Mouse (Mus musculus): ENCODE data around the gene Ampd1. TPM values are rescaled to one million over a fixed set of nuclear protein-coding genes. Genes with fewer than 3 reads are reported as not detected.
A peak's percentile ranks its signal among the peaks of the same experiment; 100 is the strongest.

Gene Ampd1
- total RNA-seq, 2 experiments from 2014 or later, result 366 to 390 TPM

DNA sequence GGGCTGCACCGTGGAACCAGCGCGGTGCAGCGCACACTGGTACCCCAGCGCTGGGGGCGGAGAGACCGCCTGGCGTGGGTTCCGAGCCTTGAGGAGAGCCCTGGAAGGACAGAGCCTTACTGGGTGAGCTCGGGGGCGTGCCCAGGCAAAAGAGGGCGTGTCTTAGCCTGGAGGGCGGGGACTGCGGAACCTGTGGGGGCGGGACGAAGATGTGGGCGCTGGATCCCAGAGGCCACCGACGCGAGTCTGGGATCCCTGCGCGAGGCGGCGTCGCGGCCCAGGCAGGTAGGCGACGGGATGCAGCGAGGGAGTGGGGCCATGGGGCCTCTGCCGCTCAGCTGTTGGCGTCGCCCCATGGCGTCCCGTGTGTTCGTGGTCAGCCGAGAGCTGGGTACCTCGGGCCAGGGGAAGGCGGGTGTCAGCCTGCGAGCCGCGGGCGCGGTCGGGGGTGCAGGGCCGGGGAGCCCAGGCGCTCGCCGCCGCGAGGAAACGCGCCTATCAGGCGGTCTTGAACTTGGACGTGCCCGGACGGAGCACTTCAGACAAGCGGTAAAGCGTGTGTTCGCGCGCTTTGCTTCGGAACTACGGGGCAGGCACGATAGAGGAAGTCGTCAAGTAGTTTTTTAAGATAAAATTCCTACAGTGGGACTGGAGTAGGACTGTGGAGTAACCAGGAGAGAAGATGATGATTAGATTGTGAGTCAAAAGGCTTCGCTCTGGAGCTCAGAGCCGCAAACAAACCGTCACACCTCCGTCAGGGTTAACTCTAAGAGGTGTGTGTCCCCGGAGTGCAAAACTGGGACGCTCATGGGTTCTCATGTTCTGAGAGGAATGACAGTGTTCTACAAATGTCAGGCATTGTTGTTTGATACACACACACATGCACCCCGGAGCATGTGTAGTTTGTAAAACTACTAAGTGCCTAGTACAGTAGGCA is 28.9 kb downstream of the Ampd1 start, which contains the start of gene Dennd2c:
TSS of gene Dennd2c (plus strand) at position 151 of the 937 bp plus-strand sequence.
- DNase-seq (ENCODE audit: low spot score in 2 of 2), result peak; percentile 90 to 94

DNA sequence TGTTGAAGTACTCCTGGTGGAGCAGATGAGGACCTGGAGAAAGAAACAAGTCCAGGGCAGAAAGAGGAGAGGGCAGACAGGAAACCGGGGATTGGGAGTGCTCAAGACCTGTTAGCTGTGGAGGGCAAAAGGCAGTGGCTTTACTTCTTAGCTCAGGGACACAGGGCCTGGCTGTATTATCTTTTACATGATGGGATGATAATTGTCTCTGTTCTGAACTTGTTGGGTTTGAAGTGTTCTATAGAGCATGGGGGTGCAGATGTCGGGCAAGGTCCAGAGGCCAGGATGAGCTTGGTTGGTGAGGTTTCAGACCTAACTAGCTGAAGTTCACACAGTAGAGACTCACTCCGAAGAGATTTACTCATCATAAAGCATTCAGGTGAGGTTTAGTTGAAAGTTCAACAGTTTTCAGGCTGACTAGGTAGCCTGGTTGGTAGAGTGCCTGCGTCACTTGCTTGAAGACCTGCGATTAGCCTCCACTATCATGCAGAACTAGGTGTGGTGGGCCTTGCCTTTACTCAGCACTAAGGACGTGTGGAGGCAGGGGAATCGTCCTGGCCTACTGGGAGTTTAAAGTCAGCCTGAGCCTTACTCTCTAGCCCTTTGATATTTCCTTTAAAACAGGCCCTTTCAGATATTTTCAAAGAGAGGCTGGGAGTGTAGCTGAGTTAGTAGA is 33.9 kb downstream of the Ampd1 start:
- no peak for DNase-seq (ENCODE audit: low spot score in 2 of 2)

DNA sequence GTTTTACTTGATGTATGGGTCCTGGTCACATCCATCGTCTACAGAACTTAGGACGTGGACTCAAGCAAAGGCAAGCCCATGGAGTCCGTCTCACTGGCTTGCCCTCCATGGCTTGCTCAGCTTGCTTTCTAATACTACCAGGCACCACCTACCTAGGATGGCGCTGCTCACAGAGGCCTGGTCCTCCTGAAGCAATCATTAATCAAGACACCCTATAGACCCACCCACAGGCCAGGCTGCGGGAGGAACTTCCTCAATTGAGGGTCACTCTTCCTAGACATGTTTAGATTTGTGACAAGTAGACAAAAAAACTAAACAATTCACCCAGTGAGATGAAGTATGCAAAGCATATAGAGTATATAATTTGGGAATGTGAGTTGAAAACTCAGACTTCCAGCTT is 38.4 kb downstream of the Ampd1 start:
- no peak for DNase-seq (ENCODE audit: low spot score in 2 of 2)

DNA sequence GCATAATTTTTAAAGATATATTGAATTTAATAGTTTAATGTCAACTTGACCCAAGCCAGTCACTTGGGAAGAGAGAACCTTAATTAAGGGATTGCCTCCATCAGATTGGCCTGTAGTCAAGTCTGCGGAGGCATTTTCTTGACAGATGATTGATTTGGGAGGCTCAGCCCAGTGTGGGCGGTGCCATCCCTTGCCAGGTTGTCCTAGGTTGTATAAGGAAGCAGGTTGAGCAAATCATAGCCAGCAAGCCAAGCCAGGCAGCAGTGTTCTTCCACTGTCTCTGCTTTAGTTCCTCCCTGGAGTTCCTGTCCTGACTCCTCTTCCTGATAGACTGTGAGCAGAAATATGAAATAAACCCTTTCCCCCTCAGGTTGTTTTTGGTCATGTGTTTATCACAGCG is 49.8 kb downstream of the Ampd1 start:
- DNase-seq (ENCODE audit: low spot score in 2 of 2), result no peak

DNA sequence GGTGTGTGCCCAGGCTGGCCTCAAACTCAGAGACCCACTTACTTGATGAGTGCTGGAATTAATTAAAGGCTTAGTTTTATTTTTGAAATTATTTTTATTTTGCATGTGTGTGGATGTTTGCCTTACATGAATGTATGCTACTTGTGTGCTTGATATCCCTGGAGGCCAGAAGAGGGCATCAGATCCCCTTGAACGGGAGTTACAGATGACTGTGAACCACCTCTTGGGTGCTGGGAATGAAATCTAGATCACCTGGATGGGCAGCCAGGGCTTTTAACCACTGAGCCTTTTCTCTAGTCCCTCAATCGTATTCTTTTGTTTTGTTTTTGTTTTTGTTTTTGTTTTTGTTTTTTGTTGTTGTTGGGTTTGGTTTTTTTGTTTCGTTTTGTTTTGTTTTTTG is 52.3 kb downstream of the Ampd1 start:
- DNase-seq (ENCODE audit: low spot score in 2 of 2), result no peak

DNA sequence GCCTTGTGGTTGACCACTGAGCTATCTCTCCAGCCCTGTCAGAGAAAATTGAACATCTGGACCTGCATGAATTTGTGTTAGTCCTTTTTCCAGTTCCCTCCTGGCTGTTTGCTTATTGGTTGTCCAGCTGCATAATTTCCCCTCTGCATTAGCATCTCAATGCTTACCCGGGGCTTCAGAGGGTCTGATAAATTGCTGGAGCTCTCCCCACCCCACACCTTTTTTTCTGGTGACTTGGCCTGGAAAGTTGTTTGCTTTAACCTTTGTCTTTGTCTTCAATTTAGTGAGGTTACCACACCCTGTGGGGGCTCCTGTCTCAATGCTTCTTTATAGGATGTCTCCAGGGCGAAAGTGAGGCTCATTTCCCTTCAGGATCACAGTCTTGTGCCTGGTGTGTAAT is 53.4 kb downstream of the Ampd1 start:
- DNase-seq (ENCODE audit: low spot score in 2 of 2), result no peak

DNA sequence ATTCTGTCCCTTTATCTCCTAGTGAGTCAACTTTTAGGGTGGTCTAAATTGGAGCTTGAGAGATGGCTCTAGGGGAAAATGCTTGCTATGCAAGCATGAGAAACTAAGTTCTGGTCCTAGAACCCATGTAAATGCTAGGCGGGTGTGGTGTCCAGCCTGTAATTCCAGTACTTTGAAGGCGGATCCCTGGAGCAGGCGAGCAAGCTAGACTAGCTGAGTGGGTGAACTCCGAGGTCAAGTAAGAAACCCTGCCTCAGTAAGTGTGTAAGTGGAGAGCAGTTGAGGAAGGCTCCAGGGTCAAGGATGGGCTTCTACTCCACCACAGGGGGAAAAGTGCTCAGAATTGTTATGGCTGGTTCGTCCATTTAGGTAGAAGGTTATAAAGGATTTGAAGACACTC is 53.9 kb downstream of the Ampd1 start:
- DNase-seq (ENCODE audit: low spot score in 2 of 2), result no peak

DNA sequence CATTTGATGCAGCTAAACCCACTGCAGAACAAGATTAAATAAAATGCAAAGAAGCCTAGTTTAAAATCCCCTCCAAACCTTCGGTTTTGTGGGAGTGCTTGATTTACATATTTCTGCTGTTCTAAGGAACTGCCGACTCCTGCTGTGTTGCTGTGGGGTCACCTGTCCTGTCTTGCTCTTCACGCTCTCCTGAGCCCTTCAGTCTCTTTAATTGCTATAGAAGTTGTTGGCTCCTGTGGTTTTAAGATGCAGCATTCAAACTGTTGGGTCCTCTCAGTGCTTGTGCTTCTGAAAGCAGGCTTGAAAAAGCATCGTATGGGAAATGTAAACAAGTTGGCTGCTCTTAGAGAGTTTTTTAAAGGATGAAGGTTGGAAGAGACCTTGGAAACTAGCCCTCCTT is 54.4 kb downstream of the Ampd1 start:
- DNase-seq (ENCODE audit: low spot score in 2 of 2), result no peak

DNA sequence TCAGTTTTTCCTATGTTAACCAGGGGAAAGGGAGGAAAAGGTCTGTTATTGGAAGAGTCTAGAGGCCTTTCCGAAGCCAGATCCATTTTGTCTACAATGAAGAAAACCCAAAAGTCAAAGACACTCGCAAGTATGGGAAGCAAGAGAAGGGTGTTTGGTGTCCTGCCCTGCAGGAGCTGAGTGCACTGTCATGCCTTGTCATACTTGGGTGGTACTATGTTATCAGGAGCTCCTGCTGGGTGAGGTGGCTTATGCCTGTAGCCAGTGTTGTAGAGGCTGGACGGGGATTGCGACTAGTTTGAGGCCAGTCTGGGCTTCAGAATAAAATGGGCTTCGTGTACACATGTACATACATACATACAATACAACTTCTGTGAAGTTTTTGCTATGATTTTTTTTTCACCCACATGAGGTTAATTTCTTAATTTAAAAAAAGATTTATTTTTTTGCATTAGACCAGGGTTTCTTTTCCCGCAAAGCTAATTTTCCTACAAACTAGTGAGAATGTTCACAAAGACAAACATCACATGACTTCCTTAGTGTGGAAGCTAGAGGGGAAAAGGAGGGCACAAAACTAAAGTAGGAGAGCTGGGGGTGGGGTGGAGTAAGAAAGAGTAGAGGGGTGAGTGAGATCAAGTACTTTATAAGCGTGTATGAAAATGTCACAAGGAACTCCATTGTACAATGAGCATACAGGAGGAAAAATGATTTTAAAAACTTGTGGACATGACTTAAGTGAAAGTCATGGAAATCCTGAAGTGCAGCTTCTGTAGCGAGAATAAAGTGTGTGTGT is 55.7 kb downstream of the Ampd1 start:
- no peak for DNase-seq (ENCODE audit: low spot score in 2 of 2)

DNA sequence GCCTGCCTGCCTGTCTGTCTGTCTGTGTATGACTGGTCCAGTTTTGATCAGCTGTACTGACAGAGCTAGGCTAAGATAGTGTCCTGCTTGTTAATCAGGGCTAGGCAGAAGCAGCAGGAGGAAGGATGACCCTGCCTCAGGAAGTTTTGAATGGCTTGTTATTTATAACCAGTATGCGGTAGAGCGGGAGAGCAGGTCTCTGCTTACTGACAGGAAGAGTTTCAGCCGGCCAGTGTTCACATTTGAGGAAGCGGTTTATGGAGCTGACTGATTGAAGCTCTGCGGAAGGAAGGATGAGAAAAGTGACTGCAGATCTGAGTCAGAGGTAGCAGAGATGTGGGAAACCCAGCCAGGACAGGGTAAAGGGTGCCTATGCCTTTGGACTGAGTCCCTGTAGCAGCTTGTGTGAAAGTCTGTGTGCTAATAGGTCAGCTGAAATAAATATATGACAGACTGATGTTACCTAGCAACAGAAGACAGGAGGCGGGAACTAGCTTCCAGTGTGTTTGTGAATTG is 56.5 kb downstream of the Ampd1 start:
- no peak for DNase-seq (ENCODE audit: low spot score in 2 of 2)

DNA sequence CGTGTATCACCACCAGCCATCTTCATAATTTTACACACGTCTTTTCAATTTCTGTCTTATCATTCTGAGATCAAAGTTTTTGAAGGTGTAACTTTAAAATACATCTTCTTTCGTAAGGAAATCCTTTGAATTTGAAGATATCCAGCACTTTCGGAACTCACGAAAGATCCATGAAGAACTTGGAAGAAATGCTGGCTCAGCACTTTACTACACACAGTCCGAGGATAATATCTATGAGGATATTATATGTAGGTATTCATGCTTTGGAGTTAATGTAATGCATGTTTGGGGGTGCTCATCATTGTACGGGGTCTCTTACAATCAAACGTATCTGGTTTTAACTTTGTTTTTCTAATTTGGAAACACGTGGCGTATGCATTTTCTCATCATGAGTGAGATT is 59.3 kb downstream of the Ampd1 start:
- no peak for DNase-seq (ENCODE audit: low spot score in 2 of 2)

DNA sequence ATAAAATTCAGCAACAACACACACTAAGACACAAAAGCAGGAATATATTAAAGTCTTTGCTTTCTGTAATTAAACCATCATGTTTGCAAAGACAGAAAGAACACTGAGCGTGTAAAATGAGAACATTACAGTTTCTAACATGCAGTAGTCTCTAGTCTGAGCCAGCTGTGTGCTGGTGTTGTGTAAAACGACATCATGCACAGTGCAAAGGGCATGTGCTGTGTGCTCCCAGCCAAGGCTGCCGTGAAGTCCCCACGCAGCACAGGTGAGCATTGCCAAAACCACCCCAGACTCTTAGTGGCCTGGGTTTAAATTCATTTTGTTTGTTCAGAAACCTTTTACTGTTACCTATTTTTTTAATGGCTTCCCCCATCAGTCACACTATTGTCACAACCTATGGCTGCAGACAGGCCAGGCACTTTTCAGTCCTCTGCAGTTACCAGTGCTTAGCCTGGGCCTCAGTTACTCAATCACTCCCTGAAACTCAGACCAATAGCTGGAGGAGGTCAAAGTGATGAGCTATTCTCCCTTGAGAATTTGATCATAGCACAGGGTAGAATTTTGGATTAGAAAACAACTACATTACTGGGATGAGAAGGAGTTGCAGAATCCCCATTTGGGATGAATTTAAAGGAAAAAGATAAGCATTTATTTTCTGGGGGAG is 62.7 kb downstream of the Ampd1 start:
- DNase-seq (ENCODE audit: low spot score in 2 of 2), result no peak

DNA sequence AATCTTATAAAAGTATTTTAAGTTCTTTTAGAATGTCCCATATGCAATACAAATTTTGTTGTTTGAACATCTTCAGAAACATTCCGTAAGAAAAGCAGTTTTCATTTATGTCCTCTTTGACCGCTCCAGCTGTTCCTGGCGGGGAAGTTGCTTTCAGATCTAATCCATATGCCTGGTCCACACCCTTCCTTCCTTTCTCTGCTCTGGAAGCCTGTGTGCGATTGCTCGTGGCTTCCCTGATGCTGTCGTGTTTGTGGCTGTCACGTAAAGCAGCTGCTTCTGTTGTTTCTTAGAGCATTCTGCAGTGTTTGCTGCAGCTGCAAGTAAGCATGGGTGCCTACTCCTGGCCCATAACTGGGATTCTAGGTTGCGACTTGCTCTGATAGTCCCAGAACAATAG is 65.2 kb downstream of the Ampd1 start:
- DNase-seq (ENCODE audit: low spot score in 2 of 2), result peak in 1 of 2 experiments; percentile 21

DNA sequence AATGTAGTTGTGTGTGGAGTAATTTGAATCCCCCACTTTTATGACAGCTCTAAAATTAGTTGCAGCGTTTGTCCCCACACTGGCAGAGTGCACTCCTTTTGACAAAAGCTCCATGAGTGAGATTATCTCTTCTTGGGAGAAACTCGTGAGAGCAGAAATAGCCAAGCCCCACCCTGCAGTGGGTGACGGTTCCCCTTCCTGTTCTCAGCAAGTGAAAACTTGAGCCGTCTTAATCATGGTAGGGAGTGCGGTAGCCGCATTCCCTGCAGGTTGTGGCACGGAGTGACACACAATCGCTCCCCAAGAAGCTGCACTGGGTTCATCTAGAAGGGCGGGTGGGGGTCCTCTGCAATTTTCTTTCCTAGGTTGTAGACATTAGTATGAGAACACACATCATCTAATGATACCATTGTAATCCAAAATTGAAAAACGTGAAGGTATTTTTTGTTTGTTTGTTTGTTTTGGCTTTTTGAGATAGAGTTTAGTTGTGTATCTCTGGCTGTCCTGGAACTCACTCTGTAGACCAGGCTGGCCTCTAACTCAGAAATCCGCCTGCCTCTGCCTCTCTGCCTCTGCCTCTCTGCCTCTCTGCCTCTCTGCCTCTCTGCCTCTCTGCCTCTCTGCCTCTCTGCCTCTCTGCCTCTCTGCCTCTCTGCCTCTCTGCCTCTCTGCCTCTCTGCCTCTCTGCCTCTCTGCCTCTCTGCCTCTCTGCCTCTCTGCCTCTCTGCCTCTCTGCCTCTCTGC is 66.5 kb downstream of the Ampd1 start:
- peak in 1 of 2 experiments; percentile 30 for DNase-seq (ENCODE audit: low spot score in 2 of 2)

DNA sequence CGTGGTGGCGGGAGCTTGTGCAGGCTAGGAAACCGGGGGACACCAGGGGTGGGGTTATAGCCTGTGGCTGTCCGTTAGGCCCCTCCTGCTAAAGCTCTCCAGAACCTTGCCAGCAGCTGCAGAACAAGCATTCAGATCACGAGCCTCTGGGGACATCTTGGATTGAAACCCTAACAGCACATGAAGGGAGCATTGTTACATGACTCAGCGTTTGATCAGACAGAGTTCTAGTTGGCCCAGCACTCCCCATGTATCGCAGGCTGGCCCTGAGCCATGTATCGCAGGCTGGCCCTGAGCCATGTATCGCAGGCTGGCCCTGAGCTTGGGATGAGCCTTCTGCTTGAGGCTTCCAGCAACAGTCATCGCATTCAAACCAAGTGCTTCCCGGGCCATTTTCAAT is 67.5 kb downstream of the Ampd1 start:
- peak in 1 of 2 experiments; percentile 20 for DNase-seq (ENCODE audit: low spot score in 2 of 2)

DNA sequence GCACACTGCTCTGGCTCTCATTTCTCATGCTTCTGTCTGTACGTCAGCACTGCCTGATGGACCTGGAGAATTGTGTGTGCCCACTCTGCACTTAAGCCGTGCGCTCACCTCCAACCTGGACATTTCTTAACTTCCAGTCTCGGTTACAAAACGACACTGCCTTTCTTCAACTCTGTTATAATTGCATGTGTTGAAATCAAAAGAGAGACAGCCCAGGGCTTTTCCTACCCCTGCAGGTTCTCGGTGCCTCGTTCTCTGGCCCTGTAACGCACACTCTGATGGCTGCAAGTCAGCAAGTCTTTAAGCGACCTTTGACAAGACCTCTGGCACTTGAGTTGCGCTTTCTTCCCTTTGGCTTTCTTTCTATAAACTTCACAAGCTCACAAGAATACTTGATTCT is 68.6 kb downstream of the Ampd1 start:
- DNase-seq (ENCODE audit: low spot score in 2 of 2), result no peak

DNA sequence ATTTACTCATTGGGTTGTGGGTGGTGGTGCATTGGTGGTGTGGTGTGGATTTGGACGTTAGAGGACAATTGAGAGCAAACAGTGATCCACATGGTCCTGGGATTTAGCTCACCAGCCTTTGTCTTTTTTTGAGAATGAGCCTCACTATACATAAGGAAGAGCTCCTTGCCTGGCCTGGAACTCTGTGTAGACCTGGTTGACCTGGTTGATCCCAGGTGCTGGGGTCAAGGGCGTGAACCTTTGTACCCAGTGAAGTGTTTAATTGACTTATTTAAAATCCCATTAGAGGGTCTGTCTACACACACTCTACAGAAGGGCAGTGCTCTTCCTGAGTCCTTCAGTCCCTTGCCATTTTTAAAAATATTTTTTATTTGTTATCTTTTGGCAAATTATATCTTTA is 71.5 kb downstream of the Ampd1 start:
- no peak for DNase-seq (ENCODE audit: low spot score in 2 of 2)

DNA sequence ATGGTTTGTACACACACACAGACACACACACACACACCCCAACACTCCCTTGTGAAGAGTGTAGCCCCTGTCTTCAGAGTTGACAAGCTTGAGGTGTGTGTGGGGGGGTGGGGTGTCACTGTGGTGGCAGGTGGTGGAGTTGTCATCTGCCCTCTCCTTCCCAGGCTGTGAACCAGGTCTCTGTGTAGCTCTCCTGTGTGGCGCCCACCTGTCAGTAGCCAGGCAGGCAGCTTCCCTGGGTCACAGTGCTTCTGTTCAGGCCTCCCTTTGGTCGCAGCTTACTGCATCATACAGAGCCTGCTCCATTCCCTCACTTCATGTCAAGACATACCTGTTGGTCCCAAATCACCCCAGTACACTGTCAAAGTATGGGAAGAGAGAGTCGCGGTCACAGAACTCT is 72.0 kb downstream of the Ampd1 start:
- DNase-seq (ENCODE audit: low spot score in 2 of 2), result no peak

DNA sequence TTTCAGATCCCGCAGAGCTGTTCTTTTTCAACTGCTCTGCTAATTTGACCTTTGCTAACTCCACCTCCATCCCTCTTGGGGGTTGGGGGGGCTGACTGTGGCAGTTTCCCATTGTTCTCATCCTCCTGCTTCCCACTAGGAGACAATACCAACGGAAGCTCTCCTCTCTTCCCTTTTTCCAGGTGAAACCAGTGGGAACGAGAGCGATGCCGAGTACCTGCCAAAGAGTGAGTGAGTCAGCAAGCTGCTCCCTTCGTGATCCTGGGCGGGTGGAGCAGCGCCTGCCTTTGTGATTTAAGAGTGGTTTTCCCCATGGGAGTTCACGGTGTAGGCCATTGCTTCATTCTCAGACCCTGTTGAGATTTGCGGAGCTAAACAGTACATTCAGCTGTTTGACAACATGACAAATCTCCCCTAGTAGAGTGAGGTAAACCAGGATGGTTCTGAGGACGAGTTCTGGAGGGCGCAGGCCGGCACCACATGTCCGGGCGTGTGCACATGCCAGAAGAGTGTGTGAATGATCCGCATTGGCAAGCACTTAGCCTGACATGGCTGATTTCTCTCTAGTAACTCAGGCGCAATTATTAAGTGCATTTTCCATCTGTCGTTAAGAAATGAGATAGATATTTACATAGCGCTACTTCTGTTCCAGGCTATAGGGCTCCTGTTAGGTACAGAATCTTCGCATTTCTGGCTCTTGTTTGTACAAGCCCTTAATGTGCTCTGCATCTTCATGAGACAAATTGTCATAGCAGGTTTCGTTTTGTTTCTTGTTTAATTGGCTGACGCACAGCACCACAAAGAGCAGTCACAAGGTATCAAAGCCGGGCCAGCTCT is 72.7 kb downstream of the Ampd1 start:
- no peak for DNase-seq (ENCODE audit: low spot score in 2 of 2)
